Mouse (Mus musculus) heart, embryonic 13.5 days (tissue): Measurements from ENCODE around the gene Ptgdr. TPM values are rescaled to one million over a fixed set of nuclear protein-coding genes. Genes with fewer than 3 reads are reported as not detected.
"Not testable (repeated sequence)": the region's sequence is repeated elsewhere in the genome, so short reads cannot be mapped to it uniquely, and the experiment has no call there.

Source experiments
- ATAC-seq: fragments of 200-750 bp; cut with Nextera tagmentation; 2 replicates; pipeline ENCODE4 v1.8.0; 2017; ENCODE audit warnings: moderate TSS enrichment; ENCODE audit not compliant: insufficient number of reproducible peaks, low FRiP score, low TSS enrichment; ENCODE audit errors: extremely low read depth
- H3K27ac ChIP-seq: fragments of 300-500 bp; sonication (generic); replicated peaks from 2 replicates; pipeline ENCODE4 v1.5.1; 2015; ENCODE audit warnings: moderate library complexity, mild to moderate bottlenecking, inconsistent platforms
- H3K27me3 ChIP-seq: fragments of 300-500 bp; sonication (generic); replicated peaks from 2 replicates; pipeline ENCODE4 v1.6.1; 2015; ENCODE audit warnings: mild to moderate bottlenecking, inconsistent platforms
- H3K36me3 ChIP-seq: fragments of 300-500 bp; sonication (generic); 2 replicates; pipeline ENCODE4 v1.6.1; 2015; ENCODE audit warnings: mild to moderate bottlenecking, inconsistent platforms
- H3K4me1 ChIP-seq: fragments of 300-500 bp; sonication (generic); 2 replicates; pipeline ENCODE4 v1.6.1; 2015; ENCODE audit warnings: inconsistent platforms
- H3K4me2 ChIP-seq: fragments of 300-500 bp; sonication (generic); 2 replicates; pipeline ENCODE4 v1.6.1; 2015; ENCODE audit warnings: inconsistent platforms, mild to moderate bottlenecking, moderate library complexity
- H3K4me3 ChIP-seq: fragments of 300-500 bp; sonication (generic); 2 replicates; pipeline ENCODE4 v1.5.1; 2015; ENCODE audit warnings: moderate library complexity, mild to moderate bottlenecking, inconsistent platforms
- H3K9ac ChIP-seq: fragments of 300-500 bp; sonication (generic); 2 replicates; pipeline ENCODE4 v1.6.1; 2015; ENCODE audit warnings: inconsistent platforms, mild to moderate bottlenecking, moderate library complexity
- H3K9me3 ChIP-seq: fragments of 300-500 bp; sonication (generic); 2 replicates; pipeline ENCODE4 v1.6.1; 2016; ENCODE audit warnings: inconsistent platforms
- WGBS: fragments of 180-500 bp; shearing (Covaris S2); methylation state at CpG from one replicate; pipeline ENCODE4 v1.1.7; 2015; ENCODE audit warnings: mixed read lengths; 5-methylcytosine and 5-hydroxymethylcytosine counted together
- polyA plus RNA-seq: library from polyadenylated mRNA; unstranded; fragments of >200 nt; fragmentation: Nextera tagmentation; extraction: Ambion mirVana; gene quantifications from 2 replicates; pipeline ENCODE4 v1.2.1, GENCODE M21; 2015

Gene Ptgdr
- polyA plus RNA-seq = not detected in 2 replicates

DNA sequence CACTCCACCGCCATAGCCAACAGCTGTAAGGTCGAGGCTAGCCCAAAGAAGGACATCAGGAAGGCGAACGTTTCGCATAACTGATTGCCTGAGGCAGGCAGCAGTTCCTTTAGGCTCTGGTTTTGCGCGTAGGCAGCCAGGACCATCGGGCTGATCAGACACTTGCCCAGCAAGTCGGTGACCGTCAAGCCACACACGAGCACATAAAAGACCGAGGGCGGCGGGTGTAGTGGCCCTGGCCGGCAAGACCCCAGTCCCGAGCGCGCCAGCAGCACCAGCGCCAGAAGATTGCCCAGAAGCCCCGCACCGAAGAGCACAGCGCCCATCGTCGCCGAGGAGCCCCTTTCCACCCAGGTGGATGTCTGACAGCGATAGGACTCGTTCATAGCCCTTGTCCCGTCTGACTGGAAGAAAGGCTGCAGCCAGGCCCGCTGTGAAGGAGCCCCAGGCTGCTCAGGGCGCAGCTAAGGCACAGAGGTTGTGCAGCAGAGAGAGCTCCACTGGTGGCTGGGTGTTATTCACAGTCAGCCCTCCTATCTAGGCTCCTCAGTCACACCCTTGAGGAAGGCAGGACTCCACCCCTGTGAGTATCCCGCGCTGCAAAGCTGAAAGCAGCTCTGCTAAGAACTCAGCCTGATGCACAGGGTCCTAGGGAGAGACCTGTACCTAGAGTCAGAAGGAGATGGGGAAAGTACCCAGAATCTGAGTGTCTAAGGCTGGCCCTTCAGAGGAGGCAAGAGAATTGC is at the start of gene Ptgdr:
Ptgdr (minus strand) TSS at position 508 of the 746 bp plus-strand sequence.
- under 1% methylated on average over 32 of the region's 32 CpGs for WGBS
- Histone ChIP-seq H3K27me3 (peaks cover 42% of the 10 kb centered on the region), H3K4me1 (peaks cover 7% of the 10 kb centered on the region; the same call in 1 of the 2 replicates), H3K9ac (peak within 1 kb of the TSS; percentile 39; the same call in 1 of the 2 replicates), H3K36me3 (no peaks in the 10 kb centered on the region), H3K4me2 (peak within 1 kb of the TSS; percentile 64), H3K27ac (no peak within 1 kb of the TSS), H3K4me3 (peak within 1 kb of the TSS; percentile 38), H3K9me3 (no peaks in the 10 kb centered on the region)
- no peak for ATAC-seq

DNA sequence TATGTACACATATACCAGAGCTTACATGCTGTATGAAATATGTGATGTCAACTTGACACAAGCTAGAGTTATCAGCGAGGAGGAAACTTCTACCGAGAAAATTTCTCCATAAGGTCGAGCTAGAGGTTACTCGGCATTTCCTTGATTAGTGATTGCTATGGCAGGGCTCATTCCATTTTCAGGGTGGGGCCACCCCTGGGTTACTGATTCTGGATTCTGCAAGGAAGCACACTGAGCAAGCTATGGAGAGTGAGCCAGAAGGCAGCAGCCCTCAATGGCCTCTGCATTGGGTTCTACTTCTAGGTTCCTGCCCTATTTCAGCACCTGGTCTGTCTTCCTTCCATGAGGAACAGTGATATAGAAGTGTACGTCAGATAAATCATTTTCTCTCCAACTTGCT is 48.6 kb upstream of the Ptgdr start:
- Histone ChIP-seq H3K27me3 (no peaks in the 10 kb centered on the region), H3K4me2 (no peak overlapping the region), H3K36me3 (no peaks in the 10 kb centered on the region), H3K27ac (no peak overlapping the region), H3K4me1 (no peaks in the 10 kb centered on the region), H3K4me3 (no peak overlapping the region), H3K9me3 (no peaks in the 10 kb centered on the region), H3K9ac (no peak overlapping the region)
- ATAC-seq = no peak
- WGBS = 68% methylated on average over 5 of the region's 5 CpGs

DNA sequence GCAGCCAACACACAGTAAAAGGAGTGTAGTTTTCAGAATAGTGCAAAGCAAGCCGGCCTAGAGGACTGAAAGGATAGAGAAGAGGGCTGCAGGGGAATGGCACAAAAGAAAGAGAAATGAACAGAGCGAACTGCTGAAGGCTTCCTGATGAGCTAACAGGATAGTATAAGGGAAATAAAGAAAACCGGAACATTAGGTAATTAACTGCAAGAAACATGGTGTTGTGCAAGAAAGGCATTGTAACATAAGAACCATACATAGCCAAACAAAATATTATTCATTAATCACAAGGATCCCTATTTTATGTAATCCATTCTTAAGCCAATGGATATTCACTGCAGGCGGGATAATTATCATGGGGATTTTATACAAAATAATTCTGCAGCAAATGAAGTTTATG is 45.0 kb upstream of the Ptgdr start:
- no peak overlapping the region for H3K9ac ChIP-seq
- no peaks in the 10 kb centered on the region for H3K4me1 ChIP-seq
- H3K36me3 ChIP-seq = no peaks in the 10 kb centered on the region
- H3K27me3 ChIP-seq = no peaks in the 10 kb centered on the region
- H3K9me3 ChIP-seq = no peaks in the 10 kb centered on the region
- H3K4me3 ChIP-seq = no peak overlapping the region
- H3K27ac ChIP-seq = no peak overlapping the region
- WGBS = 78% methylated on average over 4 of the region's 4 CpGs
- H3K4me2 ChIP-seq = no peak overlapping the region
- ATAC-seq = no peak

DNA sequence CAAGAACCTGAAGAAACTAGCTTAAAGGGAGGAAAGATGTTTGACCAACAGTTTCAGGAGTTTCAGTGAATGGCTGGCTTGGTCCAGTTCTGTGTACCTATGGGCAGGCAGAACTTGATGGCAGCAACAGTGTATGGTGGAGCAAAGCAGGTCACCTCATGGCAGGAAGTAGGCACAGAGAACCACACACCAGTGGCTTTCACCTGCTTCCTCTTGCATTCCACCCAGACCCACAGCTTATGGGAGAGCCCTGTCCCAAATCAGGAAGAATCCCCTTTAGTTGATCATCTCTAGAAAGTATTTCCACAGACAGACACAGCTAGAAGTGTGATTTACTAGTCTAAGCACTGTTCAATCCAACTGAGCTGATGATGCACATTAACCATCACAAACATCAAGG is 42.6 kb upstream of the Ptgdr start:
- not testable (repeated sequence) for H3K27ac ChIP-seq, H3K36me3 ChIP-seq, H3K4me3 ChIP-seq, H3K9ac ChIP-seq, H3K9me3 ChIP-seq, ATAC-seq, H3K27me3 ChIP-seq, H3K4me2 ChIP-seq, H3K4me1 ChIP-seq

DNA sequence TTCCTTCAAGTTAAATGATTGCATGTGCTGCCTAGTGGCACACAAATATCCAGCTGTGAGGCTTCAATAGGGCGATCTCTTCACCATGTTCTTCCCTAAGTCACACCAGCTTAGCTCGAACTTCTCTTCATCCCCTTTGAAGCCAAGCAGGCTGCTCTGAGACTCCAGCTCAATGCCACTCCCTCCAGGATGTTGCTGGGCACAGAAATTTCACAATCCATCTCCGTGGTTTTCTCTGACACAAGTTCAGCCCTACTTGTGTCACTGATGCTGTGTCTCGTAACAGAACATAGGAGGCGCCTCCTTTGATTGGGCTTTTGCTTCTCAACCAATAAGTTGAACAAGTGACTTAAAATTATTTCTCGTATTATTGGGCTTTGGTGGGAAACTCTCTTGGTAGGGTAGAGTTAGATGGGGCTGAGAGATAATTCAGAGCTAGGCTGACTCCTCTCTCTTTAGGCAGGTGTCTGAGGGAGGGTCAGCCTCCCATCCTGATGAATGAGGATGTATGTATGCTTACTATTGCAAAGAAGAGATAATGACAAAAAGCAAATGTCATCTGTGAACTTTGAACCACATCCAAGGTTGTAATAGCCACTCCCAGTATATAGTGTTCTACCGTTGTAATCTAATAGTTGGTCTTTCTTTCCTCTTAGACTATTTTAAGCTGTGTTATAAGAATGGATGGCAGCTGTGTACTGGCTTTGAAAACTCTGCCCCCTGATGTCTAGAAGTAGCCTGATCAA is 32.4 kb upstream of the Ptgdr start:
- WGBS = 65% methylated on average over 7 of the region's 7 CpGs
- ATAC-seq = no peak
- no peak overlapping the region for H3K9ac ChIP-seq

DNA sequence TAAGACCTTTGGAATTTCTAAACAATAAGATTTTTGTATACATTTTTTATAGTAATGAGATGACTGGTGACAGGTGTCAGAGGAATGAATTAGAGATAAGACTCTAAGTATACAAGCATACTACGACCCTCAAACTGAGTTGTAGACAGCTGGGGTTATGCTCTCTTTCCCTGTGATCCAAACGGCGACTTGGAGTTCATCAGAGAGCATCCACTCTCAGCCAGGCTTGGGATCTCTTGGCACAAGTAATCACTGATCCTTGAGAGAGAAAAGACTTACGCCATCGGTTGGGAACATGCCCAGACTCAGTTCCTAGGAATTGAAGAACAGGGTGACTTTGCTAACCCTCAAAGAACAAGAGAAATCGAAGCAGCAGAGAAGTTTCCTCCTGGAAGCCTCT is 10.5 kb upstream of the Ptgdr start:
- 58% methylated on average over 6 of the region's 6 CpGs for WGBS
- no peaks in the 10 kb centered on the region for H3K9me3 ChIP-seq
- H3K4me1 ChIP-seq = no peaks in the 10 kb centered on the region
- no peaks in the 10 kb centered on the region for H3K36me3 ChIP-seq
- H3K27ac ChIP-seq = no peak overlapping the region
- H3K9ac ChIP-seq = no peak overlapping the region
- no peak overlapping the region for H3K4me3 ChIP-seq
- H3K4me2 ChIP-seq = no peak overlapping the region
- no peak for ATAC-seq
- H3K27me3 ChIP-seq = no peaks in the 10 kb centered on the region

More for the DNA sequence above, 32.4 kb upstream of the Ptgdr start:
- no peaks in the 10 kb centered on the region for H3K27me3 ChIP-seq
- H3K4me1 ChIP-seq = no peaks in the 10 kb centered on the region
- H3K9me3 ChIP-seq = no peaks in the 10 kb centered on the region
- H3K36me3 ChIP-seq = no peaks in the 10 kb centered on the region
- H3K27ac ChIP-seq = no peak overlapping the region
- no peak overlapping the region for H3K4me2 ChIP-seq
- H3K4me3 ChIP-seq = no peak overlapping the region

DNA sequence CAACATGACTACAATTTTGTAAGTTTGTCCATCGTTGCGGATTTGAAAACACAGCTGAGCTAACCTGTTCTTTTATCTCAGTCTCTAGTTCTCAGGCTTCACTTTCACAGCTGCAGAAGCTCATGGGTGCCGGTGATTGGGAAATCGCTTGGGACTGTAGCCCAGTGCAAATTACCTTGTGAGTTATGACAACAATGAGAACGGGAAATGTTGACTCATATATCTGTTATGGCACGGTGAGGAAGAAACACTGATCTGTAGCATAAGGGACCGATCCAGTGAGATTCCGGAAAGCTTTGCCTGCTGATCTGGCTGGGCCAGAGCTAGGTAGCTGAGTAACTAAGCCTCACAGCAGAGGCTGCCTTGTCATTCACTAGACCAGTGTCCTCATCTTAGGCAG is 6.5 kb upstream of the Ptgdr start:
- WGBS = 69% methylated on average over 8 of the region's 8 CpGs
- H3K4me1 ChIP-seq = no peaks in the 10 kb centered on the region

DNA sequence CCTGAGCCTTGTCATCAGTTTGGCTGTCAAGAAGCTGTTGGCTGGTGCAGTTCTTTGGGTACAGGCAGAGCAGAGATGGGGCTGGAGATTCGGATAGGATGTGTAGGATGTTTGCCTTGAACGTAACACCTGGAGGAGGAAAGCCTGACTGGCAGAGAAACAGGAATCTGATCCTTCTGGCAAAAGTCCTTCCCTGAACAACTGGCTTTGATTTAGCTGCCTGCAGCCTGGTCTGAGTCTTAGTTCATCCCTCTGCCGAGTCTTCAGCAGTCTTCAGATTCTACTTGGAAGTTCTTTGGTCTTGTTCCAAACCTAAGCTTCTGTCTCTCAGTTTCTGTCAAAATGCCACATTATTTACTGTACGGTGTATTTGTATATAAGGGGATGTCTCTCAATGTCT is 3.9 kb upstream of the Ptgdr start:
- no peaks in the 10 kb centered on the region for H3K36me3 ChIP-seq
- H3K9me3 ChIP-seq = no peaks in the 10 kb centered on the region
- H3K4me2 ChIP-seq = no peak overlapping the region
- no peak overlapping the region for H3K4me3 ChIP-seq
- H3K27ac ChIP-seq = no peak overlapping the region
- H3K4me1 ChIP-seq = peaks cover 7% of the 10 kb centered on the region; the same call in 1 of the 2 replicates
- no peak for ATAC-seq
- 46% methylated on average over 4 of the region's 4 CpGs for WGBS
- H3K9ac ChIP-seq = no peak overlapping the region
- peaks cover 26% of the 10 kb centered on the region for H3K27me3 ChIP-seq

More for the DNA sequence above, 6.5 kb upstream of the Ptgdr start:
- H3K36me3 ChIP-seq = no peaks in the 10 kb centered on the region
- H3K4me3 ChIP-seq = no peak overlapping the region
- H3K9ac ChIP-seq = no peak overlapping the region
- no peaks in the 10 kb centered on the region for H3K9me3 ChIP-seq
- 0 out of 2 replicates have a peak, but pooled peaks cover under 1% of the 10 kb centered on the region for H3K27me3 ChIP-seq
- H3K27ac ChIP-seq = no peak overlapping the region
- ATAC-seq = no peak
- no peak overlapping the region for H3K4me2 ChIP-seq

DNA sequence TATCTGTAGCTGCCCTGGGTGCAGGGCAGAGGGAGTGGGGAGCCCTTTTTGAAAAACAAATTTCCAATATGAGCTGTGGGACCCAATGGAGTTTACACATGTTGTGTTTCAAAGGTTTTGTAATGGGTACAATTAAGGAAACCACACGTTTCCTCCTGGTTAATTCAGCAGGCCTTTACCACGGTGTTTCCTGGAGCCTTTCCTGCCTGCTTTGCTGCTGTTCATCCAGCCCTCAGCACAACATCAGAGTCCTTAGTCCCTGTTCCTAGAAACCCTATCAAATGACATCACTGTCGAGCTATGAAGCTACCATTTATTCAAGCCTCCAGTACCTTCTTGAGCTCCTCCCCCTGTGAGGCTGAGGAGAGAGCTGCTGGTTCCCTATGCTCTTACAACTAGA is 2.0 kb upstream of the Ptgdr start:
- no peak overlapping the region for H3K9ac ChIP-seq
- H3K27me3 ChIP-seq = peaks cover 42% of the 10 kb centered on the region
- WGBS = 46% methylated on average over 3 of the region's 3 CpGs
- no peak overlapping the region for H3K27ac ChIP-seq
- H3K9me3 ChIP-seq = no peaks in the 10 kb centered on the region
- no peaks in the 10 kb centered on the region for H3K36me3 ChIP-seq
- ATAC-seq = no peak
- peaks cover 7% of the 10 kb centered on the region; the same call in 1 of the 2 replicates for H3K4me1 ChIP-seq
- H3K4me3 ChIP-seq = no peak overlapping the region
- H3K4me2 ChIP-seq = no peak overlapping the region

DNA sequence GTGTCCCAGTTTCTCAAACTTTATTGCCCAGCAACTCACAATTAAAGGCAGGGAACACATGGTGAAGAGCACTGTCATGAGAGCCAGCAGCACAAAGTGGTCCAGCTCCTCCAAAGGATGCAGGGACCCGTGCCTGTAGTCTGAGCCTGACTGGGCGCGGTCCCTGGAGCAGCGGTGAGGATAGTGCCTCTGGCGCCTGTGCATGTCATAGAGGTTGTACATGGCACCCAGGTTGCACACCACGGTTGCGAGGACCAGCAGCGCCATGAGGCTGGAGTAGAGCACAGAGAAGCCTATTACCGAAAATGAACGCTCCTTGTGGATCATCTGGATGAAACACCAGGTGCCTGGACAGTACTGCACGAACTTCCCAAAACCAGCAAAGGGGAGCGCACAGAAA is 803 bp downstream of the Ptgdr start:
- no peak overlapping the region for H3K27ac ChIP-seq
- no peak overlapping the region for H3K9ac ChIP-seq
- H3K4me3 ChIP-seq = peak overlapping the region; percentile 38
- H3K4me1 ChIP-seq = peaks cover 7% of the 10 kb centered on the region; the same call in 1 of the 2 replicates
- H3K9me3 ChIP-seq = no peaks in the 10 kb centered on the region
- H3K4me2 ChIP-seq = peak overlapping the region; percentile 64
- H3K36me3 ChIP-seq = no peaks in the 10 kb centered on the region
- H3K27me3 ChIP-seq = peaks cover 42% of the 10 kb centered on the region
- ATAC-seq = no peak
- 12% methylated on average over 12 of the region's 12 CpGs for WGBS

DNA sequence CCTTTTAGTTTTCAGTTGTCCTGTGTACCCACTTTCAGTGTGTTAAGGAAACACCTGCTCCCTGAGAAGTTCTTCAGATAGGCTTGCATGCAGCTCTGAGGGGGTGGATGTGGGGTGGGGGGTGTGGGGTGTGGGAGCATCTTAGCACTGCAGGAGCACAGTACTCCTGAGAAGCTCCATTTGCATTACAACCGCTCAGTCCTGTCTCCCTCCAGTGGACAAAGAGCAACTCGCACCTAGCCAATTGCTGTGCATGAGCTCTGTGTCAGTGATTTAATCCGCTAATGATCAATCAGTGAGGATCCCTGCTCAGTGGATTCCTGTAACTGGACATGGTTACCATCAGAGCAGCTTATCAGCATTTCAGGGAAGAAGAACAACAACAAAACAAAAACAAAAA is 8.5 kb downstream of the Ptgdr start:
- not testable (repeated sequence) for H3K27me3 ChIP-seq, H3K9ac ChIP-seq, H3K27ac ChIP-seq, H3K4me2 ChIP-seq, ATAC-seq, H3K9me3 ChIP-seq, H3K36me3 ChIP-seq, H3K4me1 ChIP-seq, H3K4me3 ChIP-seq
- 11% methylated on average over 3 of the region's 3 CpGs for WGBS
